Mouse (Mus musculus) ES-Bruce4 (cell line): ENCODE data around the gene Madcam1.

Source experiments
- CTCF ChIP-seq: IDR thresholded peaks from one replicate; pipeline ENCODE4 v1.8.1; 2011; ENCODE audit warnings: low read depth, low read length
- POLR2A ChIP-seq: IDR thresholded peaks from one replicate; pipeline ENCODE4 v1.8.1; 2011; ENCODE audit warnings: low read length; ENCODE audit not compliant: insufficient read depth

DNA sequence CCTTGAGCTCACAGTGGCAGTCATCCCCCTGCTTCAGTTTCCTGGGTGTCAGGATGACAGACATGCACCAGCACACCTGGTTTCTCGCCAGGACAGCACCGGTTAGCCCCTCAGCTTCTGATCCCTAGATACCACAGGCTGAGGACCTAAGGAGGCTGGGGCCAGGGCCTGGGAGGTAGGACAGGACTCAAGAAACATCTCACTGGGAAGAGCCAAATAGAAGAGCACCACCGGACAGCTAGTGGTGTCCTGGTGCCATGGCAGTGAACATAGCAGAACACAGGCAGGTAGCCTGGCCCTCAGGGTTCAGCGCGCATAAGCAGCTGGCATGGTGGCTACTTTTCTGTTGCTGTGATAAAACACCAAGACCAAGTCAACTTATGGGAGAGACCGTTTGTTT lies 34.1 kb downstream of the Madcam1 start:
- TF ChIP-seq POLR2A (no peak), CTCF (no peak)
